10 mouse cellular contexts compared by ENCODE assay signal in genomic region chr5:115181248-115181940, GRCm38 (mm10). TPM values are rescaled to one million over a fixed set of nuclear protein-coding genes. Genes with fewer than 3 reads are reported as not detected.
DNase-seq lines count a peak whose midpoint lies in the region; ATAC-seq and TF ChIP-seq lines count a peak whose summit lies in the region.
"Had no signal": no experiment of that assay in that cellular context is flagged by ENCODE, and none has a peak within 500 bp of the region (broad histone marks: within the 10 kb centered on the region; RNA-seq: fewer than 3 reads in every experiment).

No protein-coding gene starts in this region.

- WGBS in hindbrain, postnatal 0 days: 76% methylated on average over 13 of the region's 13 CpGs
- WGBS in hindbrain, embryonic 11.5 days: 83% methylated on average over 13 of the region's 13 CpGs
- WGBS in stomach, embryonic 15.5 days: 65% methylated on average over 13 of the region's 13 CpGs

- no peak overlapping the region for H3K9ac ChIP-seq in hindbrain, postnatal 0 days (replicated peaks; ENCODE audit: low read length)
- no peak overlapping the region for H3K9ac ChIP-seq in hindbrain, embryonic 11.5 days (ENCODE audit: low read depth, low read length)
- no peak overlapping the region for H3K9ac ChIP-seq in stomach, embryonic 15.5 days
- H3K9ac ChIP-seq: neural tube, embryonic 12.5 days had no signal

- peak; percentile 25; the same call in 1 of the 2 replicates for ATAC-seq in hindbrain, postnatal 0 days
- no peak for ATAC-seq in hindbrain, embryonic 11.5 days (ENCODE audit: low FRiP score)
- peak; percentile 62; the same call in 1 of the 2 replicates for ATAC-seq in stomach, embryonic 15.5 days (ENCODE audit: insufficient read depth, low FRiP score, low read depth)
- ATAC-seq in erythroblast, adult 5-6 weeks (replicated peaks; ENCODE audit: low FRiP score, poor library complexity, severe bottlenecking): no peak
- no peak for ATAC-seq in erythroid progenitor cell, adult 5-6 weeks (replicated peaks; ENCODE audit: low FRiP score, poor library complexity, severe bottlenecking)
- ATAC-seq: Patski had no signal

- peaks cover 14% of the 10 kb centered on the region; the same call in 1 of the 2 replicates for H3K4me1 ChIP-seq in hindbrain, postnatal 0 days (ENCODE audit: insufficient read depth, low read length)
- H3K4me1 ChIP-seq in hindbrain, embryonic 11.5 days (replicated peaks; ENCODE audit: control insufficient read depth, insufficient read depth, low read length): peaks cover 4% of the 10 kb centered on the region; the same call in 1 of the 2 replicates
- H3K4me1 ChIP-seq in stomach, embryonic 15.5 days: peaks cover 22% of the 10 kb centered on the region; the same call in 1 of the 2 replicates

- H3K27ac ChIP-seq in hindbrain, postnatal 0 days: no peak overlapping the region
- no peak overlapping the region for H3K27ac ChIP-seq in hindbrain, embryonic 11.5 days (ENCODE audit: low read depth, low read length)
- peak overlapping the region; percentile 63 for H3K27ac ChIP-seq in stomach, embryonic 15.5 days
- H3K27ac ChIP-seq: neural tube, embryonic 12.5 days had no signal

- H3K36me3 ChIP-seq in hindbrain, postnatal 0 days (ENCODE audit: insufficient read depth, low read length): no peaks in the 10 kb centered on the region
- H3K36me3 ChIP-seq in hindbrain, embryonic 11.5 days (ENCODE audit: control insufficient read depth, insufficient read depth, low read length): no peaks in the 10 kb centered on the region
- no peaks in the 10 kb centered on the region for H3K36me3 ChIP-seq in stomach, embryonic 15.5 days
- H3K36me3 ChIP-seq: neural tube, embryonic 12.5 days had no signal

- H3K4me3 ChIP-seq in hindbrain, postnatal 0 days (ENCODE audit: low read length): no peak overlapping the region
- H3K4me3 ChIP-seq in hindbrain, embryonic 11.5 days (ENCODE audit: low read depth, low read length): no peak overlapping the region
- H3K4me3 ChIP-seq in stomach, embryonic 15.5 days (replicated peaks): no peak overlapping the region
- H3K4me3 ChIP-seq: neural tube, embryonic 12.5 days had no signal

- TF ChIP-seq CTCF in hindbrain, postnatal 0 days (IDR thresholded peaks at IDR 0.05; ENCODE audit: low read depth): no peak

- H3K9me3 ChIP-seq in hindbrain, postnatal 0 days (ENCODE audit: low read length): no peaks in the 10 kb centered on the region
- no peaks in the 10 kb centered on the region for H3K9me3 ChIP-seq in hindbrain, embryonic 11.5 days (ENCODE audit: control insufficient read depth, low read length)
- no peaks in the 10 kb centered on the region for H3K9me3 ChIP-seq in stomach, embryonic 15.5 days
- H3K9me3 ChIP-seq: neural tube, embryonic 12.5 days had no signal

- DNase-seq in hindbrain, postnatal 0 days (ENCODE audit: low spot score): peak; percentile 36
- no peak for DNase-seq in hindbrain, embryonic 11.5 days (ENCODE audit: low spot score)
- DNase-seq in brain, adult 2 months (ENCODE audit: low read depth, low spot score): peak; percentile 88
- peak; percentile 72 for DNase-seq in kidney, adult 11 months
- DNase-seq in right cerebral cortex, adult 2 months (ENCODE audit: low spot score in 2 of 2): no peak

- no peak overlapping the region for H3K4me2 ChIP-seq in hindbrain, postnatal 0 days (ENCODE audit: low read depth, low read length)
- H3K4me2 ChIP-seq in hindbrain, embryonic 11.5 days (replicated peaks; ENCODE audit: low read depth, low read length): no peak overlapping the region
- H3K4me2 ChIP-seq in stomach, embryonic 15.5 days: no peak overlapping the region
- H3K4me2 ChIP-seq: neural tube, embryonic 12.5 days had no signal

- H3K27me3 ChIP-seq in hindbrain, postnatal 0 days (ENCODE audit: insufficient read depth, low read length): no peaks in the 10 kb centered on the region
- H3K27me3 ChIP-seq in hindbrain, embryonic 11.5 days (ENCODE audit: control insufficient read depth, insufficient read depth, low read length): no peaks in the 10 kb centered on the region
- H3K27me3 ChIP-seq in stomach, embryonic 15.5 days (replicated peaks): peaks cover 5% of the 10 kb centered on the region; the same call in 1 of the 2 replicates
- H3K27me3 ChIP-seq: neural tube, embryonic 12.5 days had no signal

RNA-seq across cellular contexts. Expression of gene Cabp1, which starts 12.8 kb away (rescaled TPM):
- 21.4 and 34.6 TPM in 2 replicates for total RNA-seq in hindbrain, postnatal 0 days (2014; rRNA removed)
- polyA plus RNA-seq in hindbrain, postnatal 0 days (2015; fragmentation: Nextera tagmentation; extraction: Ambion mirVana): 20.9 and 23.6 TPM in 2 replicates
- polyA plus RNA-seq in hindbrain, embryonic 11.5 days (2014; fragmentation: Nextera tagmentation; extraction: Ambion mirVana): 5.0 and 7.6 TPM in 2 replicates
- 1.5 and 1.6 TPM in 2 replicates for polyA plus RNA-seq in stomach, embryonic 15.5 days (2015; fragmentation: Nextera tagmentation; extraction: Ambion mirVana)
- total RNA-seq in erythroblast, adult 5-6 weeks (2015; ENCODE audit: low replicate concordance): 0.19 TPM in 1 of 2 replicates, not detected in the other
- total RNA-seq in erythroblast, adult 5-6 weeks (2017; ENCODE audit: low replicate concordance): not detected in 2 replicates
- not detected in 2 replicates for total RNA-seq in erythroid progenitor cell, adult 5-6 weeks (2015; ENCODE audit: low replicate concordance)
- not detected in 2 replicates for total RNA-seq in erythroid progenitor cell, adult 5-6 weeks (2017; ENCODE audit: low replicate concordance)

RNA-seq across cellular contexts. Expression of gene Mlec, which starts 23.4 kb away (rescaled TPM):
- total RNA-seq in hindbrain, postnatal 0 days (2014; rRNA removed): 65.5 and 80.9 TPM in 2 replicates
- 15.5 and 20.6 TPM in 2 replicates for polyA plus RNA-seq in hindbrain, postnatal 0 days (2015; fragmentation: Nextera tagmentation; extraction: Ambion mirVana)
- polyA plus RNA-seq in hindbrain, embryonic 11.5 days (2014; fragmentation: Nextera tagmentation; extraction: Ambion mirVana): 41.2 and 44.1 TPM in 2 replicates
- polyA plus RNA-seq in stomach, embryonic 15.5 days (2015; fragmentation: Nextera tagmentation; extraction: Ambion mirVana): 89.3 and 101 TPM in 2 replicates
- total RNA-seq in erythroblast, adult 5-6 weeks (2015; ENCODE audit: low replicate concordance): 43.5 and 51.9 TPM in 2 replicates
- total RNA-seq in erythroblast, adult 5-6 weeks (2017; ENCODE audit: low replicate concordance): 34.8 and 42.3 TPM in 2 replicates
- total RNA-seq in erythroid progenitor cell, adult 5-6 weeks (2015; ENCODE audit: low replicate concordance): 32.3 and 36.8 TPM in 2 replicates
- 23.2 and 25.9 TPM in 2 replicates for total RNA-seq in erythroid progenitor cell, adult 5-6 weeks (2017; ENCODE audit: low replicate concordance)

RNA-seq across cellular contexts. Expression of gene Unc119b, which starts 46.6 kb away (rescaled TPM):
- 27.0 and 32.1 TPM in 2 replicates for total RNA-seq in hindbrain, postnatal 0 days (2014; rRNA removed)
- 22.5 and 23.4 TPM in 2 replicates for polyA plus RNA-seq in hindbrain, postnatal 0 days (2015; fragmentation: Nextera tagmentation; extraction: Ambion mirVana)
- polyA plus RNA-seq in hindbrain, embryonic 11.5 days (2014; fragmentation: Nextera tagmentation; extraction: Ambion mirVana): 46.8 and 57.2 TPM in 2 replicates
- polyA plus RNA-seq in stomach, embryonic 15.5 days (2015; fragmentation: Nextera tagmentation; extraction: Ambion mirVana): 26.6 and 29.7 TPM in 2 replicates
- 0.63 and 2.3 TPM in 2 replicates for total RNA-seq in erythroblast, adult 5-6 weeks (2015; ENCODE audit: low replicate concordance)
- total RNA-seq in erythroblast, adult 5-6 weeks (2017; ENCODE audit: low replicate concordance): 0.60 and 3.5 TPM in 2 replicates
- total RNA-seq in erythroid progenitor cell, adult 5-6 weeks (2015; ENCODE audit: low replicate concordance): 5.4 and 5.9 TPM in 2 replicates
- 5.4 and 6.8 TPM in 2 replicates for total RNA-seq in erythroid progenitor cell, adult 5-6 weeks (2017; ENCODE audit: low replicate concordance)

RNA-seq across cellular contexts. Expression of gene Pop5, which starts 54.2 kb away (rescaled TPM):
- total RNA-seq in hindbrain, postnatal 0 days (2014; rRNA removed): 28.8 and 55.6 TPM in 2 replicates
- polyA plus RNA-seq in hindbrain, postnatal 0 days (2015; fragmentation: Nextera tagmentation; extraction: Ambion mirVana): 99.1 and 99.3 TPM in 2 replicates
- 104 and 106 TPM in 2 replicates for polyA plus RNA-seq in hindbrain, embryonic 11.5 days (2014; fragmentation: Nextera tagmentation; extraction: Ambion mirVana)
- 106 and 116 TPM in 2 replicates for polyA plus RNA-seq in stomach, embryonic 15.5 days (2015; fragmentation: Nextera tagmentation; extraction: Ambion mirVana)
- 20.1 and 41.5 TPM in 2 replicates for total RNA-seq in erythroblast, adult 5-6 weeks (2015; ENCODE audit: low replicate concordance)
- total RNA-seq in erythroblast, adult 5-6 weeks (2017; ENCODE audit: low replicate concordance): 5.9 and 26.6 TPM in 2 replicates
- 45.8 and 70.0 TPM in 2 replicates for total RNA-seq in erythroid progenitor cell, adult 5-6 weeks (2015; ENCODE audit: low replicate concordance)
- total RNA-seq in erythroid progenitor cell, adult 5-6 weeks (2017; ENCODE audit: low replicate concordance): 29.8 and 33.7 TPM in 2 replicates

Comparison
In these comparisons a context has a peak if more than half of its experiments do, and no peak if none do; other contexts are left out.
1. ATAC-seq: peak in hindbrain, postnatal 0 days (single experiment) and stomach, embryonic 15.5 days (single experiment); none in hindbrain, embryonic 11.5 days (single experiment), erythroblast, adult 5-6 weeks (single experiment) and erythroid progenitor cell, adult 5-6 weeks (single experiment).
2. DNase-seq: peak in hindbrain, postnatal 0 days (single experiment), brain, adult 2 months (single experiment) and kidney, adult 11 months (single experiment); none in hindbrain, embryonic 11.5 days (single experiment) and right cerebral cortex, adult 2 months (0 of 2).
3. RNA of gene Cabp1, which starts 12.8 kb away (total RNA-seq): 21.4 to 34.6 TPM in hindbrain, postnatal 0 days; 0.19 TPM in erythroblast, adult 5-6 weeks and not detected in erythroid progenitor cell, adult 5-6 weeks; every median in the first group is over 10 times any median in the second.